Mouse (Mus musculus) spleen, adult 2 months (tissue): ENCODE measurements around the gene Npas3.

Experiments
- CTCF ChIP-seq: fragments of 200-500 bp; IDR thresholded peaks from 2 replicates; pipeline ENCODE4 v1.5.1; 2011; ENCODE audit warnings: mild to moderate bottlenecking, inconsistent platforms; ENCODE audit not compliant: insufficient read depth, insufficient read length, insufficient replicate concordance; ENCODE audit errors: extremely low read depth
- POLR2A ChIP-seq: fragments of 200-500 bp; IDR thresholded peaks from 2 replicates; pipeline ENCODE4 v1.6.1; 2011; ENCODE audit warnings: low read depth, low read length, inconsistent platforms

DNA sequence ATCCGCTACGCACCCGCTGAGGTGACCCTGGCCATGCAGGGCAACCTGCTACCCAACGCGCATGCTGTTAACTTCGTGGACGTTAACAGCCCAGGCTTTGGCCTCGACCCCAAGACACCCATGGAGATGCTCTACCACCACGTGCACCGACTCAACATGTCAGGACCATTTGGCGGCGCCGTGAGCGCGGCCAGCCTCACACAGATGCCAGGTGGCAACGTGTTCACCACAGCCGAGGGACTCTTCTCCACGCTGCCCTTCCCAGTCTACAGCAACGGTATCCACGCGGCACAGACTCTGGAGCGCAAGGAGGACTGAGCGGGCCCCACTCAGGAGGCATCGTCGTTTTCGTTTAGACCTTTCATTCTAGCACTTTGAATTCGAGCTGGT, 820.3 kb downstream of the Npas3 start:
- no peak for TF ChIP-seq CTCF
- TF ChIP-seq POLR2A: no peak
